Mouse (Mus musculus) liver, adult 2 months (tissue): Measurements from ENCODE around the gene Gm20388.

ENCODE experiments used
- CTCF ChIP-seq: fragments of 200-500 bp; IDR thresholded peaks from 2 replicates; pipeline ENCODE4 v1.5.1; 2011; ENCODE audit warnings: low read depth, low read length, control low read depth
- POLR2A ChIP-seq: fragments of 200-500 bp; IDR thresholded peaks from 2 replicates; pipeline ENCODE4 v1.6.1; 2011; ENCODE audit warnings: low read length, control low read depth; ENCODE audit not compliant: insufficient read depth; ENCODE audit errors: extremely low read depth

DNA sequence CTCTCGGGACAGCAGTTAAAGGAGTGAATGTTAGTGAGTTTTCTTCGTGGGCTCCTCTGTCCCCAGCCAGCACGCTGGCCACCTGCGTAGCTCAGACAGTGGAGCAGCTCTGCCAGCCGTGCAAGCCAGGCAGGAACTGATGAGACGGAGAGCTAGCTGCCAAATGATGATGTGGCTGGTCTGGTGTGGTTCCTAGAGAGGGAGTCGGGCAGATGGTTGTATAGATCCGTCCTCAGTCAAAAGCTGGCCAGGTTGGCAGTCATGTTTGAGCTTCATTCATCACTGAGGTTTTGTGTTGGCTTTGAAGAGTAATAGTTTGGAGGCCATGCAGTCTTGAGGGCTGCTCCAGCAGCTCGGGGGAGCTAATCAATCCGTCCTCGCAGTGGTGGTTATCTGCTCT, 3588.3 kb downstream of the Gm20388 start:
- no peak for TF ChIP-seq CTCF
- no peak for TF ChIP-seq POLR2A
